Mouse (Mus musculus) ES-E14 (cell line): ENCODE measurements at regions not wholly inside any gene's neighbourhood (a gene's known extent, or its start where the extent isn't known, plus 50 kb on each side); places are given as distances from the start of the nearest gene placed in this dataset.

Experiments
- HCFC1 ChIP-seq: IDR thresholded peaks from 2 replicates; pipeline ENCODE4 v1.6.1; 2012; ENCODE audit warnings: low read length, inconsistent platforms, borderline replicate concordance; ENCODE audit not compliant: insufficient read depth
- ZC3H11A ChIP-seq: IDR thresholded peaks from 2 replicates; pipeline ENCODE4 v1.6.1; 2012; ENCODE audit warnings: low read depth, mild to moderate bottlenecking, inconsistent platforms, low read length, borderline replicate concordance

DNA sequence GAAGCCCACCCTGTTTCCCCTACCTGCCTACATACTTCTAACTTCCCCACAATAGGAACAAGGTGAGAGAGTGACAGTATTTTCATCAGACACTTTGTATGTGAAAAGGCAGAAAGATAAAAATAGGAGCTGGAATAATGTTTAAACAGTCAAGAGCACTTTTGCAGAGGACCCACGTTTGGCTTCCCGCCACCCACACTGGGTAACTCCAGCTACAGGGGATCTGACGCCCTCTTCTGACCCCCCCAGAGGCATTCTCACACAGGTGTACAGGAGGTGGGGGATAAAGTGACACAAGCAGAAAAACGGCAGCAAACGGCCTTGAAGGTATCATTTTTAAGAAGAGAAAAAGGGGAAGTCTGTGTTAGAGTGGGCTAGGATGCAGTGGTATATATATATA is 123.5 kb upstream of the Shb start:
- TF ChIP-seq ZC3H11A (no peak), HCFC1 (no peak)
